Mouse (Mus musculus): Measurements from ENCODE around the gene Sin3a. TPM values are rescaled to one million over a fixed set of nuclear protein-coding genes. Genes with fewer than 3 reads are reported as not detected.

The Sin3a gene
- polyA plus RNA-seq, 1 experiment: not detected

GRCm38 (mm10) chr9:57141417-57142353 lies 69.8 kb downstream of the Sin3a start:
- Histone ChIP-seq H3K4me1 (ENCODE audit: control insufficient read depth, insufficient read depth, low read length) (peaks cover 5% of the 10 kb centered on the region), H3K27ac (ENCODE audit: insufficient read depth, low read depth, low read length) (no peak overlapping the region), H3K4me3 (ENCODE audit: insufficient read depth, low read depth, low read length) (no peak overlapping the region)
- WGBS: 92% methylated on average over 17 of the region's 17 CpGs
- no peak for TF ChIP-seq CTCF (IDR thresholded peaks at IDR 0.05; ENCODE audit: insufficient read depth, low read depth, low read length)
- TF ChIP-seq POLR2A (IDR thresholded peaks at IDR 0.05; ENCODE audit: insufficient read depth, low read depth, low read length): no peak

GRCm38 (mm10) chr9:57143212-57143611 lies 71.4 kb downstream of the Sin3a start:
- Histone ChIP-seq H3K4me1 (ENCODE audit: control insufficient read depth, insufficient read depth, low read length) (peaks cover 14% of the 10 kb centered on the region), H3K4me3 (ENCODE audit: insufficient read depth, low read depth, low read length) (no peak overlapping the region), H3K27ac (ENCODE audit: insufficient read depth, low read depth, low read length) (no peak overlapping the region)
- TF ChIP-seq CTCF (IDR thresholded peaks at IDR 0.05; ENCODE audit: insufficient read depth, low read depth, low read length) (no peak), POLR2A (IDR thresholded peaks at IDR 0.05; ENCODE audit: insufficient read depth, low read depth, low read length) (no peak)
- 88% methylated on average over 11 of the region's 11 CpGs for WGBS

- WGBS: 91% methylated on average over 8 of the region's 8 CpGs
- TF ChIP-seq POLR2A (IDR thresholded peaks at IDR 0.05; ENCODE audit: insufficient read depth, low read depth, low read length) (no peak), CTCF (IDR thresholded peaks at IDR 0.05; ENCODE audit: insufficient read depth, low read depth, low read length) (no peak)
- Histone ChIP-seq H3K27ac (ENCODE audit: insufficient read depth, low read depth, low read length) (no peak overlapping the region), H3K4me1 (ENCODE audit: control insufficient read depth, insufficient read depth, low read length) (peaks cover 16% of the 10 kb centered on the region), H3K4me3 (ENCODE audit: insufficient read depth, low read depth, low read length) (no peak overlapping the region)
Observed at GRCm38 (mm10) chr9:57144830-57145229, 73.0 kb downstream of the Sin3a start.

GRCm38 (mm10) chr9:57146451-57147066 lies 74.7 kb downstream of the Sin3a start:
- Histone ChIP-seq H3K4me3 (ENCODE audit: insufficient read depth, low read depth, low read length) (no peak overlapping the region), H3K27ac (ENCODE audit: insufficient read depth, low read depth, low read length) (no peak overlapping the region), H3K4me1 (ENCODE audit: control insufficient read depth, insufficient read depth, low read length) (peaks cover 16% of the 10 kb centered on the region)
- TF ChIP-seq CTCF (IDR thresholded peaks at IDR 0.05; ENCODE audit: insufficient read depth, low read depth, low read length) (no peak), POLR2A (IDR thresholded peaks at IDR 0.05; ENCODE audit: insufficient read depth, low read depth, low read length) (no peak)
- WGBS: 87% methylated on average over 17 of the region's 17 CpGs

- Histone ChIP-seq H3K4me3 (ENCODE audit: insufficient read depth, low read depth, low read length) (peak overlapping the region; percentile 62), H3K27ac (ENCODE audit: insufficient read depth, low read depth, low read length) (peak overlapping the region; percentile 66), H3K4me1 (ENCODE audit: control insufficient read depth, insufficient read depth, low read length) (peaks cover 16% of the 10 kb centered on the region)
- WGBS: 8% methylated on average over 19 of the region's 19 CpGs
- TF ChIP-seq POLR2A (IDR thresholded peaks at IDR 0.05; ENCODE audit: insufficient read depth, low read depth, low read length) (no peak), CTCF (IDR thresholded peaks at IDR 0.05; ENCODE audit: insufficient read depth, low read depth, low read length) (no peak)
Observed at GRCm38 (mm10) chr9:57147205-57148143, 75.6 kb downstream of the Sin3a start.

GRCm38 (mm10) chr9:57148144-57148878 lies 76.5 kb downstream of the Sin3a start, which contains the start of gene Neil1:
TSS of gene Neil1 (minus strand) at chr9:57148305.
- Histone ChIP-seq H3K4me3 (ENCODE audit: insufficient read depth, low read depth, low read length) (peak within 1 kb of the TSS; percentile 62), H3K27ac (ENCODE audit: insufficient read depth, low read depth, low read length) (peak within 1 kb of the TSS; percentile 90), H3K4me1 (ENCODE audit: control insufficient read depth, insufficient read depth, low read length) (peaks cover 16% of the 10 kb centered on the region)
- WGBS: under 1% methylated on average over 27 of the region's 27 CpGs
- TF ChIP-seq POLR2A (IDR thresholded peaks at IDR 0.05; ENCODE audit: insufficient read depth, low read depth, low read length): peak; percentile 46; the same call in 1 of the 2 replicates
- TF ChIP-seq CTCF (IDR thresholded peaks at IDR 0.05; ENCODE audit: insufficient read depth, low read depth, low read length): no peak

GRCm38 (mm10) chr9:57149021-57149420 lies 77.2 kb downstream of the Sin3a start:
- peaks cover 16% of the 10 kb centered on the region for H3K4me1 ChIP-seq (ENCODE audit: control insufficient read depth, insufficient read depth, low read length)
- TF ChIP-seq POLR2A (IDR thresholded peaks at IDR 0.05; ENCODE audit: insufficient read depth, low read depth, low read length): no peak
- no peak for TF ChIP-seq CTCF (IDR thresholded peaks at IDR 0.05; ENCODE audit: insufficient read depth, low read depth, low read length)
- H3K4me3 ChIP-seq (ENCODE audit: insufficient read depth, low read depth, low read length): no peak overlapping the region
- peak overlapping the region; percentile 90; the same call in 1 of the 2 replicates for H3K27ac ChIP-seq (ENCODE audit: insufficient read depth, low read depth, low read length)
- 60% methylated on average over 6 of the region's 6 CpGs for WGBS

GRCm38 (mm10) chr9:57150192-57150591 lies 78.4 kb downstream of the Sin3a start:
- Histone ChIP-seq H3K27ac (ENCODE audit: insufficient read depth, low read depth, low read length) (no peak overlapping the region), H3K4me1 (ENCODE audit: control insufficient read depth, insufficient read depth, low read length) (peaks cover 16% of the 10 kb centered on the region), H3K4me3 (ENCODE audit: insufficient read depth, low read depth, low read length) (no peak overlapping the region)
- no peak for TF ChIP-seq POLR2A (IDR thresholded peaks at IDR 0.05; ENCODE audit: insufficient read depth, low read depth, low read length)
- no peak for TF ChIP-seq CTCF (IDR thresholded peaks at IDR 0.05; ENCODE audit: insufficient read depth, low read depth, low read length)
- WGBS: 85% methylated on average over 5 of the region's 5 CpGs

Data from olfactory bulb, adult 2 months (tissue).